Mouse (Mus musculus) stomach, embryonic 16.5 days (tissue): ENCODE results near the gene Rufy1. TPM values are rescaled to one million over a fixed set of nuclear protein-coding genes. Genes with fewer than 3 reads are reported as not detected.
A peak's percentile ranks its signal among the peaks of the same experiment; 100 is the strongest.

ENCODE experiments used
- ATAC-seq: fragments of 200-750 bp; cut with Nextera tagmentation; 2 replicates; pipeline ENCODE4 v1.8.0; 2017; ENCODE audit warnings: moderate number of reproducible peaks, moderate TSS enrichment; ENCODE audit not compliant: insufficient read depth, low FRiP score
- H3K27ac ChIP-seq: fragments of 300-500 bp; sonication (generic); 2 replicates; pipeline ENCODE4 v1.5.1; 2014; ENCODE audit warnings: low read length
- H3K27me3 ChIP-seq: fragments of 300-500 bp; sonication (generic); 2 replicates; pipeline ENCODE4 v1.6.1; 2014; ENCODE audit warnings: low read length, control low read depth, mixed read lengths; ENCODE audit not compliant: control insufficient read depth, insufficient read depth
- H3K36me3 ChIP-seq: fragments of 300-500 bp; sonication (generic); 2 replicates; pipeline ENCODE4 v1.6.1; 2014; ENCODE audit warnings: low read length; ENCODE audit not compliant: control insufficient read depth, insufficient read depth
- H3K4me1 ChIP-seq: fragments of 300-500 bp; sonication (generic); 2 replicates; pipeline ENCODE4 v1.6.1; 2014; ENCODE audit warnings: low read length, control low read depth, mixed read lengths; ENCODE audit not compliant: control insufficient read depth, insufficient read depth
- H3K4me2 ChIP-seq: fragments of 300-500 bp; sonication (generic); 2 replicates; pipeline ENCODE4 v1.6.1; 2014; ENCODE audit warnings: low read depth, low read length, mixed read lengths
- H3K4me3 ChIP-seq: fragments of 300-500 bp; sonication (generic); replicated peaks from 2 replicates; pipeline ENCODE4 v1.5.1; 2014; ENCODE audit warnings: mild to moderate bottlenecking, low read length
- H3K9ac ChIP-seq: fragments of 300-500 bp; sonication (generic); 2 replicates; pipeline ENCODE4 v1.6.1; 2014; ENCODE audit warnings: low read length
- H3K9me3 ChIP-seq: fragments of 300-500 bp; sonication (generic); replicated peaks from 2 replicates; pipeline ENCODE4 v1.6.1; 2016; ENCODE audit warnings: low read length, control low read depth; ENCODE audit not compliant: control insufficient read depth
- WGBS: fragments of 180-500 bp; shearing (Covaris S2); extraction: QIAGEN DNeasy Blood & Tissue Kit; methylation state at CpG from one replicate; pipeline ENCODE4 v1.1.7; 2014; 5-methylcytosine and 5-hydroxymethylcytosine counted together
- polyA plus RNA-seq: library from polyadenylated mRNA; unstranded; fragments of >200 nt; fragmentation: Nextera tagmentation; extraction: Ambion mirVana; gene quantifications from 2 replicates; pipeline ENCODE4 v1.2.1, GENCODE M21; 2015

The Rufy1 gene
- polyA plus RNA-seq, 1 experiment from 2014 or later = 19.5 TPM

- Histone ChIP-seq H3K4me2 (peak within 1 kb of the TSS; percentile 98), H3K27me3 (no peaks in the 10 kb centered on the region), H3K27ac (peak within 1 kb of the TSS; percentile 100), H3K4me3 (peak within 1 kb of the TSS; percentile 80), H3K9ac (peak within 1 kb of the TSS; percentile 98), H3K9me3 (no peaks in the 10 kb centered on the region), H3K4me1 (peaks cover 22% of the 10 kb centered on the region), H3K36me3 (peaks cover 12% of the 10 kb centered on the region)
- ATAC-seq = peak; percentile 93
- WGBS = under 1% methylated on average over 76 of the region's 76 CpGs
These were observed 53.7 kb downstream of the Rufy1 start, which contains the start of gene Hnrnph1 for GRCm38 (mm10) chr11:50376911-50377891. Hnrnph1 (plus strand) TSS chr11:50376990.

- WGBS = 26% methylated on average over 10 of the region's 10 CpGs
- Histone ChIP-seq H3K9me3 (no peaks in the 10 kb centered on the region), H3K27ac (peak overlapping the region; percentile 98), H3K36me3 (peaks cover 10% of the 10 kb centered on the region), H3K4me2 (peak overlapping the region; percentile 89), H3K4me3 (peak overlapping the region; percentile 80), H3K4me1 (peaks cover 20% of the 10 kb centered on the region), H3K9ac (peak overlapping the region; percentile 90), H3K27me3 (no peaks in the 10 kb centered on the region)
- no peak for ATAC-seq
These were observed 54.7 kb downstream of the Rufy1 start for GRCm38 (mm10) chr11:50376156-50376790.

- Histone ChIP-seq H3K9me3 (no peaks in the 10 kb centered on the region), H3K27ac (no peak overlapping the region), H3K36me3 (peaks cover 9% of the 10 kb centered on the region), H3K4me2 (no peak overlapping the region), H3K4me1 (peaks cover 20% of the 10 kb centered on the region), H3K9ac (no peak overlapping the region), H3K4me3 (no peak overlapping the region), H3K27me3 (no peaks in the 10 kb centered on the region)
- no peak for ATAC-seq
- WGBS = 81% methylated on average over 5 of the region's 5 CpGs
These were observed 55.5 kb downstream of the Rufy1 start for GRCm38 (mm10) chr11:50375421-50375820.

- ATAC-seq = no peak
- no peak overlapping the region for H3K4me2 ChIP-seq
- no peaks in the 10 kb centered on the region for H3K27me3 ChIP-seq
- 88% methylated on average over 13 of the region's 13 CpGs for WGBS
- no peak overlapping the region for H3K4me3 ChIP-seq
- no peak overlapping the region for H3K27ac ChIP-seq
- no peak overlapping the region for H3K9ac ChIP-seq
- H3K36me3 ChIP-seq = peaks cover 5% of the 10 kb centered on the region; the same call in 1 of the 2 replicates
- no peaks in the 10 kb centered on the region for H3K9me3 ChIP-seq
- H3K4me1 ChIP-seq = peaks cover 16% of the 10 kb centered on the region
These were observed 56.5 kb downstream of the Rufy1 start for GRCm38 (mm10) chr11:50374286-50375015.

GRCm38 (mm10) chr11:50373621-50374020 lies 57.3 kb downstream of the Rufy1 start:
- Histone ChIP-seq H3K27me3 (no peaks in the 10 kb centered on the region), H3K4me1 (peaks cover 8% of the 10 kb centered on the region), H3K9me3 (no peaks in the 10 kb centered on the region), H3K27ac (no peak overlapping the region), H3K4me3 (no peak overlapping the region), H3K36me3 (no peaks in the 10 kb centered on the region), H3K9ac (no peak overlapping the region), H3K4me2 (no peak overlapping the region)
- ATAC-seq = no peak
- 85% methylated on average over 1 of the region's 1 CpGs for WGBS

GRCm38 (mm10) chr11:50373086-50373485 lies 57.8 kb downstream of the Rufy1 start:
- Histone ChIP-seq H3K4me2 (no peak overlapping the region), H3K4me1 (peaks cover 7% of the 10 kb centered on the region), H3K27me3 (no peaks in the 10 kb centered on the region), H3K9me3 (no peaks in the 10 kb centered on the region), H3K36me3 (no peaks in the 10 kb centered on the region), H3K27ac (no peak overlapping the region), H3K9ac (no peak overlapping the region), H3K4me3 (no peak overlapping the region)
- ATAC-seq = no peak

- H3K27ac ChIP-seq = no peak overlapping the region
- no peak overlapping the region; the same call in 1 of the 2 replicates for H3K4me3 ChIP-seq
- WGBS = 89% methylated on average over 1 of the region's 1 CpGs
- no peak for ATAC-seq
- peaks cover 7% of the 10 kb centered on the region for H3K4me1 ChIP-seq
- no peaks in the 10 kb centered on the region for H3K36me3 ChIP-seq
- no peaks in the 10 kb centered on the region for H3K27me3 ChIP-seq
- H3K9me3 ChIP-seq = no peaks in the 10 kb centered on the region
- peak overlapping the region; percentile 84; the same call in 1 of the 2 replicates for H3K9ac ChIP-seq
- peak overlapping the region; percentile 86 for H3K4me2 ChIP-seq
These were observed 59.0 kb downstream of the Rufy1 start for GRCm38 (mm10) chr11:50371911-50372310.

GRCm38 (mm10) chr11:50371399-50371841 lies 59.5 kb downstream of the Rufy1 start:
- Histone ChIP-seq H3K9me3 (no peaks in the 10 kb centered on the region), H3K9ac (peak overlapping the region; percentile 84), H3K4me1 (peaks cover 5% of the 10 kb centered on the region), H3K4me3 (peak overlapping the region; percentile 52), H3K36me3 (no peaks in the 10 kb centered on the region), H3K27me3 (no peaks in the 10 kb centered on the region), H3K4me2 (peak overlapping the region; percentile 86), H3K27ac (no peak overlapping the region; the same call in 1 of the 2 replicates)
- ATAC-seq = no peak
- WGBS = 2% methylated on average over 18 of the region's 18 CpGs
